Mouse (Mus musculus): ENCODE data around the gene Secisbp2l. TPM values are rescaled to one million over a fixed set of nuclear protein-coding genes. Genes with fewer than 3 reads are reported as not detected.

Gene Secisbp2l
- polyA plus RNA-seq, 1 experiment from 2014 or later = 35.1 TPM

GRCm38 (mm10) chr2:125716599-125716998, 66.1 kb downstream of the Secisbp2l start:
- no peak for ATAC-seq
- ChIA-PET POLR2A (no interaction called here), CTCF (no interaction called here)
- in situ Hi-C loops (cut with MboI; ENCODE audit: low pct_unique_long_range_greater_than_20kb) = no loop called here
- no peak for DNase-seq (ENCODE audit: low read depth, low spot score)
- H3K27me3 ChIP-seq = peaks cover 6% of the 10 kb centered on the region
- TF ChIP-seq CTCF (IDR thresholded peaks at IDR 0.05) = no peak

GRCm38 (mm10) chr2:125706510-125706921, 76.2 kb downstream of the Secisbp2l start:
- ATAC-seq (peak; percentile 60), DNase-seq (ENCODE audit: low read depth, low spot score) (peak; percentile 50)
- ChIA-PET POLR2A (no interaction called here), CTCF (interaction anchor here (0.9 to 1.2 kb wide), 2 partner anchors 12 to 40 kb away, joined by 3 to 4 read pairs; no protein-coding TSS in a partner anchor)
- no peak for TF ChIP-seq CTCF (IDR thresholded peaks at IDR 0.05)
- in situ Hi-C loops (cut with MboI; ENCODE audit: low pct_unique_long_range_greater_than_20kb) = no loop called here
- no peaks in the 10 kb centered on the region for H3K27me3 ChIP-seq

GRCm38 (mm10) chr2:125704907-125705631, 77.6 kb downstream of the Secisbp2l start:
- ChIA-PET CTCF (interaction anchor here (0.6 to 1.2 kb wide), 2 partner anchors 11 to 874 kb away, joined by 3 to 4 read pairs; no protein-coding TSS in a partner anchor), POLR2A (interaction anchor here (0.7 kb wide), 1 partner anchor 48 kb away, joined by 3 read pairs; no protein-coding TSS in a partner anchor)
- in situ Hi-C loops (cut with MboI; ENCODE audit: low pct_unique_long_range_greater_than_20kb) = no loop called here
- no peak for DNase-seq (ENCODE audit: low read depth, low spot score)
- TF ChIP-seq CTCF (IDR thresholded peaks at IDR 0.05) = no peak
- no peak for ATAC-seq
- H3K27me3 ChIP-seq = no peaks in the 10 kb centered on the region

- in situ Hi-C loops (cut with MboI; ENCODE audit: low pct_unique_long_range_greater_than_20kb) = no loop called here
- no peak for TF ChIP-seq CTCF (IDR thresholded peaks at IDR 0.05)
- H3K27me3 ChIP-seq = no peaks in the 10 kb centered on the region
- no peak for DNase-seq (ENCODE audit: low read depth, low spot score)
- CTCF ChIA-PET = interaction anchor here (1.4 kb wide), 1 partner anchor 38 kb away, joined by 3 read pairs; no protein-coding TSS in a partner anchor
- ATAC-seq = no peak
- POLR2A ChIA-PET = no interaction called here
Measured at GRCm38 (mm10) chr2:125702851-125703250, 79.8 kb downstream of the Secisbp2l start.

GRCm38 (mm10) chr2:125701606-125702005, 81.1 kb downstream of the Secisbp2l start:
- no peak for ATAC-seq
- no peak for TF ChIP-seq CTCF (IDR thresholded peaks at IDR 0.05)
- H3K27me3 ChIP-seq = no peaks in the 10 kb centered on the region
- in situ Hi-C loops (cut with MboI; ENCODE audit: low pct_unique_long_range_greater_than_20kb) = no loop called here
- no peak for DNase-seq (ENCODE audit: low read depth, low spot score)
- POLR2A ChIA-PET = no interaction called here
- CTCF ChIA-PET = no interaction called here

GRCm38 (mm10) chr2:125696219-125696618, 86.5 kb downstream of the Secisbp2l start:
- ATAC-seq = no peak
- no peaks in the 10 kb centered on the region for H3K27me3 ChIP-seq
- in situ Hi-C loops (cut with MboI; ENCODE audit: low pct_unique_long_range_greater_than_20kb) = no loop called here
- CTCF ChIA-PET = no interaction called here
- no peak for TF ChIP-seq CTCF (IDR thresholded peaks at IDR 0.05)
- no peak for DNase-seq (ENCODE audit: low read depth, low spot score)
- POLR2A ChIA-PET = no interaction called here

GRCm38 (mm10) chr2:125694798-125695197, 87.9 kb downstream of the Secisbp2l start:
- POLR2A ChIA-PET = no interaction called here
- DNase-seq (ENCODE audit: low read depth, low spot score) = no peak
- no peaks in the 10 kb centered on the region for H3K27me3 ChIP-seq
- CTCF ChIA-PET = interaction anchor here (1.1 kb wide), 1 partner anchor 11 kb away, joined by 4 read pairs; no protein-coding TSS in a partner anchor
- TF ChIP-seq CTCF (IDR thresholded peaks at IDR 0.05) = no peak
- in situ Hi-C loops (cut with MboI; ENCODE audit: low pct_unique_long_range_greater_than_20kb) = no loop called here
- ATAC-seq = no peak

- no peak for TF ChIP-seq CTCF (IDR thresholded peaks at IDR 0.05)
- no peak for ATAC-seq
- in situ Hi-C loops (cut with MboI; ENCODE audit: low pct_unique_long_range_greater_than_20kb) = no loop called here
- ChIA-PET POLR2A (no interaction called here), CTCF (interaction anchor here (1.1 kb wide), 1 partner anchor 23 kb away, joined by 5 read pairs; no protein-coding TSS in a partner anchor)
- no peak for DNase-seq (ENCODE audit: low read depth, low spot score)
- H3K27me3 ChIP-seq = no peaks in the 10 kb centered on the region
Measured at GRCm38 (mm10) chr2:125692010-125692409, 90.7 kb downstream of the Secisbp2l start.

Other genes with a start within 250 kb of the Secisbp2l start
- 5.1 TPM for gene Cep152, start 157.8 kb downstream of the Secisbp2l start, polyA plus RNA-seq (2021)
- gene Eid1, start 109.8 kb downstream of the Secisbp2l start, polyA plus RNA-seq (2021) = 91.7 TPM
- gene Shc4, start 58.7 kb downstream of the Secisbp2l start, polyA plus RNA-seq (2021) = 0.87 TPM
- gene Galk2, start 76.2 kb upstream of the Secisbp2l start, polyA plus RNA-seq (2021) = 69.1 TPM
- 154 TPM for gene Cops2, start 76.3 kb upstream of the Secisbp2l start, polyA plus RNA-seq (2021)